Mouse (Mus musculus): ENCODE data around the gene Zfp770. TPM values are rescaled to one million over a fixed set of nuclear protein-coding genes. Genes with fewer than 3 reads are reported as not detected.

Gene Zfp770
- total and polyA plus RNA-seq, 3 experiments, result 6.6 to 9.6 TPM; not detected in 1

- TF ChIP-seq MEF2A (IDR thresholded peaks at IDR 0.05; ENCODE audit: extremely low read depth, insufficient replicate concordance, low read depth, low read length, poor library complexity, severe bottlenecking), result no peak
Observed at GRCm38 (mm10) chr2:114156639-114157038, 44.6 kb downstream of the Zfp770 start (continued).

GRCm38 (mm10) chr2:114153247-114153646, 48.0 kb downstream of the Zfp770 start:
- Histone ChIP-seq H3K27ac (ENCODE audit: control insufficient read depth, low read depth, low read length) (no peak overlapping the region), H3K9me3 (replicated peaks; ENCODE audit: insufficient read depth, low read length) (no peaks in the 10 kb centered on the region), H3K9ac (ENCODE audit: control insufficient read depth, low read depth, low read length, poor library complexity, severe bottlenecking) (no peak overlapping the region), H3K4me1 (ENCODE audit: control insufficient read depth in 1 of 2, insufficient read depth in 2 of 2, low read length in 2 of 2) (peaks cover 6 to 10% of the 10 kb centered on the region in 2 experiments), H3K27me3 (ENCODE audit: control insufficient read depth in 1 of 2, insufficient read depth in 2 of 2, low read length in 2 of 2) (no peaks in the 10 kb centered on the region), H3K36me3 (ENCODE audit: control insufficient read depth in 1 of 2, insufficient read depth in 2 of 2, low read length in 2 of 2) (peaks cover 24 to 29% of the 10 kb centered on the region in 2 experiments), H3K4me3 (ENCODE audit: control insufficient read depth in 1 of 2, insufficient read depth in 1 of 2, low read depth in 2 of 2, low read length in 2 of 2) (no peak overlapping the region), H3K79me2 (ENCODE audit: control insufficient read depth, insufficient read depth, low read length, poor library complexity) (no peaks in the 10 kb centered on the region)
- DNase-seq (ENCODE audit: low read depth, low spot score), result no peak
- TF ChIP-seq POLR2A (IDR thresholded peaks at IDR 0.05; ENCODE audit: control insufficient read depth in 1 of 2, insufficient read depth in 1 of 2, low read depth in 1 of 2, low read length in 2 of 2, poor library complexity in 1 of 2) (no peak), HCFC1 (IDR thresholded peaks at IDR 0.05; ENCODE audit: low read depth, low read length) (no peak)

DNA sequence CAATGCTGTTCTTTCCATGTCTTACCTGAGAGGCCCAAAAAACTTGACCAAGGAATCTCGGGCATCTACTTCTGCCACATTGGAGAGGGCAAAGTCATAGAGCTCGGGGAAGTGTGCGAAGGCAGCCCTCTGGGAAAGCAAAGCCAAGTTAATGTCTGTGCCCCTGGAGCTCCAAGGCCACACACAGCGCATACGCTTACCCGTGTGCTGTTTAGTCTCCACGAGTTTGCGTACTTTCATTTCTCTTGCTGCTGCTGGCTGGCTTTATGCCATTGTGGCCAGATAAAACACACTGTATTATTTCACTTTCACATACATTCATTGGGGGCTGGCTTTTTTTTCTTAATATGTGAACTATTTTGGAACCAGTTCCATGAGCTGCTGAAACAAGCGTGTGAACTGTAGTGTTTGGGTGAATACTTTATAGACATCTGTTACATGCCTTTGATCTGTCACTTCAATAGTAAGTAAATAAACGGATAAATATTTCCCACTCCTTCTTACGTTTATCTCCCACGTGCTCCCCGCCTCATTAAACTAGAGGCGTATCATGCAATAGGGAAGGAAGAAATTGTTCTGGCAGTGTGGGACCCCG, 54.3 kb downstream of the Zfp770 start:
- Histone ChIP-seq H3K4me3 (ENCODE audit: control insufficient read depth in 1 of 2, insufficient read depth in 1 of 2, low read depth in 2 of 2, low read length in 2 of 2) (no peak overlapping the region), H3K27ac (ENCODE audit: control insufficient read depth, low read depth, low read length) (no peak overlapping the region), H3K27me3 (ENCODE audit: control insufficient read depth in 1 of 2, insufficient read depth in 2 of 2, low read length in 2 of 2) (no peaks in the 10 kb centered on the region), H3K36me3 (ENCODE audit: control insufficient read depth in 1 of 2, insufficient read depth in 2 of 2, low read length in 2 of 2) (peaks cover 0 to 34% of the 10 kb centered on the region in 2 experiments; a peak in 2 of 4 replicates), H3K4me1 (ENCODE audit: control insufficient read depth in 1 of 2, insufficient read depth in 2 of 2, low read length in 2 of 2) (no peaks in the 10 kb centered on the region), H3K9ac (ENCODE audit: control insufficient read depth, low read depth, low read length, poor library complexity, severe bottlenecking) (no peak overlapping the region), H3K9me3 (replicated peaks; ENCODE audit: insufficient read depth, low read length) (no peaks in the 10 kb centered on the region), H3K79me2 (ENCODE audit: control insufficient read depth, insufficient read depth, low read length, poor library complexity) (no peaks in the 10 kb centered on the region)
- TF ChIP-seq ZMIZ1 (IDR thresholded peaks at IDR 0.05; ENCODE audit: low read depth, low read length) (no peak), GATA1 (IDR thresholded peaks at IDR 0.05; ENCODE audit: low read depth, low read length) (no peak), MAZ (IDR thresholded peaks at IDR 0.05; ENCODE audit: low read depth, low read length) (no peak), CTCF (IDR thresholded peaks at IDR 0.05 in 2 of 3, conservative IDR thresholded peaks at IDR 0.05 in 1 of 3; ENCODE audit: control insufficient read depth in 1 of 3, insufficient read depth in 1 of 3, low read depth in 2 of 3, low read length in 3 of 3, poor library complexity in 1 of 3, severe bottlenecking in 1 of 3) (no peak), JUND (IDR thresholded peaks at IDR 0.05; ENCODE audit: low read depth, low read length) (no peak), POLR2A (IDR thresholded peaks at IDR 0.05; ENCODE audit: control insufficient read depth in 1 of 2, insufficient read depth in 1 of 2, low read depth in 1 of 2, low read length in 2 of 2, poor library complexity in 1 of 2) (no peak), MYB (IDR thresholded peaks at IDR 0.05; ENCODE audit: low read depth, low read length) (no peak), NRF1 (IDR thresholded peaks at IDR 0.05; ENCODE audit: insufficient read depth, low read depth, low read length, poor library complexity, severe bottlenecking) (no peak), EP300 (IDR thresholded peaks at IDR 0.05; ENCODE audit: low read depth in 1 of 2, low read length in 2 of 2) (no peak), MYC (IDR thresholded peaks at IDR 0.05; ENCODE audit: low read depth, low read length) (no peak), TAL1 (IDR thresholded peaks at IDR 0.05; ENCODE audit: low read length) (no peak), NELFE (IDR thresholded peaks at IDR 0.05; ENCODE audit: low read depth, low read length) (no peak), ELF1 (IDR thresholded peaks at IDR 0.05; ENCODE audit: low read depth, low read length) (no peak), MAFK (IDR thresholded peaks at IDR 0.05; ENCODE audit: borderline replicate concordance, low read depth, low read length) (no peak), MEF2A (IDR thresholded peaks at IDR 0.05; ENCODE audit: extremely low read depth, insufficient replicate concordance, low read depth, low read length, poor library complexity, severe bottlenecking) (no peak), TBP (IDR thresholded peaks at IDR 0.05; ENCODE audit: low read depth, low read length) (no peak), POLR2AphosphoS5 (IDR thresholded peaks at IDR 0.05; ENCODE audit: borderline replicate concordance, low read depth, low read length) (no peak)
- no peak for DNase-seq (ENCODE audit: low read depth, low spot score)
